Mouse (Mus musculus) lung, embryonic 16.5 days (tissue): ENCODE results near the gene Limk1. TPM values are rescaled to one million over a fixed set of nuclear protein-coding genes. Genes with fewer than 3 reads are reported as not detected.

Source experiments
- ATAC-seq: fragments of 200-750 bp; cut with Nextera tagmentation; 2 replicates; pipeline ENCODE4 v1.8.0; 2017; ENCODE audit warnings: low read depth, mild to moderate bottlenecking, moderate library complexity
- H3K27ac ChIP-seq: fragments of 300-500 bp; sonication (generic); 2 replicates; pipeline ENCODE4 v1.5.1; 2014; ENCODE audit warnings: mild to moderate bottlenecking, control low read depth, low read length
- H3K27me3 ChIP-seq: fragments of 300-500 bp; sonication (generic); 2 replicates; pipeline ENCODE4 v1.6.1; 2014; ENCODE audit warnings: low read depth, low read length, mixed read lengths; ENCODE audit not compliant: control insufficient read depth, insufficient read depth
- H3K36me3 ChIP-seq: fragments of 300-500 bp; sonication (generic); 2 replicates; pipeline ENCODE4 v1.6.1; 2014; ENCODE audit warnings: low read length; ENCODE audit not compliant: control insufficient read depth, insufficient read depth
- H3K4me1 ChIP-seq: fragments of 300-500 bp; sonication (generic); replicated peaks from 2 replicates; pipeline ENCODE4 v1.6.1; 2014; ENCODE audit warnings: low read length, mixed read lengths; ENCODE audit not compliant: control insufficient read depth, insufficient read depth
- H3K4me2 ChIP-seq: fragments of 300-500 bp; sonication (generic); 2 replicates; pipeline ENCODE4 v1.6.1; 2014; ENCODE audit warnings: low read depth, low read length, control low read depth
- H3K4me3 ChIP-seq: fragments of 300-500 bp; sonication (generic); 2 replicates; pipeline ENCODE4 v1.5.1; 2014; ENCODE audit warnings: mild to moderate bottlenecking, low read length, control low read depth
- H3K9ac ChIP-seq: fragments of 300-500 bp; sonication (generic); 2 replicates; pipeline ENCODE4 v1.6.1; 2014; ENCODE audit warnings: low read length, control low read depth
- H3K9me3 ChIP-seq: fragments of 300-500 bp; sonication (generic); 2 replicates; pipeline ENCODE4 v1.6.1; 2016; ENCODE audit warnings: low read length; ENCODE audit not compliant: control insufficient read depth
- WGBS: fragments of 180-500 bp; shearing (Covaris S2); extraction: QIAGEN DNeasy Blood & Tissue Kit; methylation state at CpG from one replicate; pipeline ENCODE4 v1.1.7; 2014; 5-methylcytosine and 5-hydroxymethylcytosine counted together
- polyA plus RNA-seq: library from polyadenylated mRNA; unstranded; fragments of >200 nt; fragmentation: Nextera tagmentation; extraction: Ambion mirVana; gene quantifications from 2 replicates; pipeline ENCODE4 v1.2.1, GENCODE M21; 2015

Limk1 gene
- polyA plus RNA-seq, 1 experiment from 2014 or later = 8.3 TPM

- H3K27me3 ChIP-seq = no peaks in the 10 kb centered on the region
- WGBS = 74% methylated on average over 4 of the region's 4 CpGs
- ATAC-seq = no peak
- peaks cover 19% of the 10 kb centered on the region for H3K4me1 ChIP-seq
- no peak overlapping the region for H3K9ac ChIP-seq
- no peak overlapping the region for H3K4me2 ChIP-seq
- H3K9me3 ChIP-seq = 0 out of 2 replicates have a peak, but pooled peaks cover 3% of the 10 kb centered on the region
- no peak overlapping the region for H3K27ac ChIP-seq
- no peaks in the 10 kb centered on the region for H3K36me3 ChIP-seq
- H3K4me3 ChIP-seq = no peak overlapping the region
Measured at GRCm38 (mm10) chr5:134646461-134646860, 41.9 kb downstream of the Limk1 start.

- 2% methylated on average over 8 of the region's 8 CpGs for WGBS
- Histone ChIP-seq H3K9ac (0 out of 2 replicates have a peak overlapping the region, but pooled peaks have one; percentile 29), H3K27ac (peak overlapping the region; percentile 86), H3K9me3 (no peaks in the 10 kb centered on the region), H3K36me3 (no peaks in the 10 kb centered on the region), H3K4me1 (peaks cover 20% of the 10 kb centered on the region), H3K4me3 (no peak overlapping the region), H3K4me2 (no peak overlapping the region), H3K27me3 (no peaks in the 10 kb centered on the region)
- ATAC-seq = peak; percentile 96
Measured at GRCm38 (mm10) chr5:134644643-134645118, 43.7 kb downstream of the Limk1 start.

- Histone ChIP-seq H3K9ac (0 out of 2 replicates have a peak overlapping the region, but pooled peaks have one; percentile 29), H3K4me1 (peaks cover 23% of the 10 kb centered on the region), H3K27ac (peak overlapping the region; percentile 86), H3K4me2 (no peak overlapping the region), H3K4me3 (no peak overlapping the region), H3K9me3 (no peaks in the 10 kb centered on the region), H3K27me3 (no peaks in the 10 kb centered on the region), H3K36me3 (no peaks in the 10 kb centered on the region)
- peak; percentile 26; the same call in 1 of the 2 replicates for ATAC-seq
- 68% methylated on average over 1 of the region's 1 CpGs for WGBS
Measured at GRCm38 (mm10) chr5:134644121-134644520, 44.3 kb downstream of the Limk1 start.

- 87% methylated on average over 3 of the region's 3 CpGs for WGBS
- peaks cover 2% of the 10 kb centered on the region for H3K36me3 ChIP-seq
- H3K4me1 ChIP-seq = peaks cover 26% of the 10 kb centered on the region
- no peak overlapping the region for H3K4me3 ChIP-seq
- H3K27me3 ChIP-seq = no peaks in the 10 kb centered on the region
- H3K27ac ChIP-seq = no peak overlapping the region
- no peak overlapping the region for H3K9ac ChIP-seq
- no peak for ATAC-seq
- no peaks in the 10 kb centered on the region for H3K9me3 ChIP-seq
- H3K4me2 ChIP-seq = no peak overlapping the region
Measured at GRCm38 (mm10) chr5:134640371-134640770, 48.0 kb downstream of the Limk1 start.

- ATAC-seq = peak; percentile 94
- H3K4me1 ChIP-seq = peaks cover 17% of the 10 kb centered on the region
- peak within 1 kb of the TSS; percentile 91 for H3K9ac ChIP-seq
- under 1% methylated on average over 51 of the region's 52 CpGs for WGBS
- H3K27me3 ChIP-seq = no peaks in the 10 kb centered on the region
- H3K9me3 ChIP-seq = no peaks in the 10 kb centered on the region
- H3K36me3 ChIP-seq = peaks cover 7% of the 10 kb centered on the region
- peak within 1 kb of the TSS; percentile 89 for H3K4me2 ChIP-seq
- peak within 1 kb of the TSS; percentile 94 for H3K27ac ChIP-seq
- peak within 1 kb of the TSS; percentile 65 for H3K4me3 ChIP-seq
Measured at GRCm38 (mm10) chr5:134639269-134639682, 49.1 kb downstream of the Limk1 start, which contains the start of gene Eif4h. TSS of gene Eif4h (minus strand) at chr5:134639490.

- peak overlapping the region; percentile 91 for H3K9ac ChIP-seq
- peak overlapping the region; percentile 89 for H3K4me2 ChIP-seq
- no peaks in the 10 kb centered on the region for H3K27me3 ChIP-seq
- peak overlapping the region; percentile 65 for H3K4me3 ChIP-seq
- H3K9me3 ChIP-seq = no peaks in the 10 kb centered on the region
- H3K36me3 ChIP-seq = peaks cover 7% of the 10 kb centered on the region
- peaks cover 13% of the 10 kb centered on the region for H3K4me1 ChIP-seq
- H3K27ac ChIP-seq = peak overlapping the region; percentile 94
- WGBS = under 1% methylated on average over 76 of the region's 85 CpGs
- ATAC-seq = peak; percentile 70
Measured at GRCm38 (mm10) chr5:134638461-134639268, 49.7 kb downstream of the Limk1 start.

- Histone ChIP-seq H3K27me3 (no peaks in the 10 kb centered on the region), H3K27ac (peak overlapping the region; percentile 94), H3K36me3 (peaks cover 7% of the 10 kb centered on the region), H3K4me1 (peaks cover 11% of the 10 kb centered on the region), H3K9ac (peak overlapping the region; percentile 91), H3K9me3 (no peaks in the 10 kb centered on the region), H3K4me2 (peak overlapping the region; percentile 89), H3K4me3 (peak overlapping the region; percentile 65)
- WGBS = 13% methylated on average over 5 of the region's 5 CpGs
- ATAC-seq = no peak
Measured at GRCm38 (mm10) chr5:134637820-134638367, 50.5 kb downstream of the Limk1 start.

- Histone ChIP-seq H3K9ac (no peak overlapping the region), H3K27ac (no peak overlapping the region), H3K4me2 (no peak overlapping the region), H3K4me3 (no peak overlapping the region), H3K9me3 (no peaks in the 10 kb centered on the region), H3K27me3 (no peaks in the 10 kb centered on the region), H3K36me3 (peaks cover 16% of the 10 kb centered on the region), H3K4me1 (peaks cover 5% of the 10 kb centered on the region)
- no peak for ATAC-seq
- 54% methylated on average over 2 of the region's 2 CpGs for WGBS
Measured at GRCm38 (mm10) chr5:134632841-134633240, 55.6 kb downstream of the Limk1 start.

GRCm38 (mm10) chr5:134630835-134631234, 57.6 kb downstream of the Limk1 start:
- Histone ChIP-seq H3K36me3 (peaks cover 29% of the 10 kb centered on the region), H3K27ac (no peak overlapping the region), H3K9me3 (no peaks in the 10 kb centered on the region), H3K4me1 (no peaks in the 10 kb centered on the region), H3K27me3 (no peaks in the 10 kb centered on the region), H3K4me2 (no peak overlapping the region), H3K9ac (no peak overlapping the region), H3K4me3 (no peak overlapping the region)
- ATAC-seq = no peak
